Mouse (Mus musculus): ENCODE measurements around the gene Gns.

- TF ChIP-seq CTCF (IDR thresholded peaks at IDR 0.05; ENCODE audit: borderline replicate concordance, insufficient read depth, low read length) (no peak), POLR2A (IDR thresholded peaks at IDR 0.05; ENCODE audit: low read depth, low read length) (no peak)
These were observed 39.1 kb downstream of the Gns start for GRCm38 (mm10) chr10:121403946-121404345.

Data from embryonic fibroblast, embryonic 13.5 days (primary cell).